Mouse (Mus musculus) small intestine, adult 10 weeks (tissue): ENCODE results near the gene Ctxn2. TPM values are rescaled to one million over a fixed set of nuclear protein-coding genes. Genes with fewer than 3 reads are reported as not detected.

Experiments used
- polyA plus RNA-seq: library from polyadenylated mRNA; stranded (reverse); fragments of 350-450 nt; fragmentation: Illumina TruSeq; extraction: RNeasy Lipid Tissue Mini Kit (QIAGEN cat#74804); gene quantifications from one replicate; pipeline ENCODE4 v1.2.3, GENCODE M21; 2014; ENCODE audit warnings: low replicate concordance

Gene Ctxn2
- polyA plus RNA-seq: not detected

DNA sequence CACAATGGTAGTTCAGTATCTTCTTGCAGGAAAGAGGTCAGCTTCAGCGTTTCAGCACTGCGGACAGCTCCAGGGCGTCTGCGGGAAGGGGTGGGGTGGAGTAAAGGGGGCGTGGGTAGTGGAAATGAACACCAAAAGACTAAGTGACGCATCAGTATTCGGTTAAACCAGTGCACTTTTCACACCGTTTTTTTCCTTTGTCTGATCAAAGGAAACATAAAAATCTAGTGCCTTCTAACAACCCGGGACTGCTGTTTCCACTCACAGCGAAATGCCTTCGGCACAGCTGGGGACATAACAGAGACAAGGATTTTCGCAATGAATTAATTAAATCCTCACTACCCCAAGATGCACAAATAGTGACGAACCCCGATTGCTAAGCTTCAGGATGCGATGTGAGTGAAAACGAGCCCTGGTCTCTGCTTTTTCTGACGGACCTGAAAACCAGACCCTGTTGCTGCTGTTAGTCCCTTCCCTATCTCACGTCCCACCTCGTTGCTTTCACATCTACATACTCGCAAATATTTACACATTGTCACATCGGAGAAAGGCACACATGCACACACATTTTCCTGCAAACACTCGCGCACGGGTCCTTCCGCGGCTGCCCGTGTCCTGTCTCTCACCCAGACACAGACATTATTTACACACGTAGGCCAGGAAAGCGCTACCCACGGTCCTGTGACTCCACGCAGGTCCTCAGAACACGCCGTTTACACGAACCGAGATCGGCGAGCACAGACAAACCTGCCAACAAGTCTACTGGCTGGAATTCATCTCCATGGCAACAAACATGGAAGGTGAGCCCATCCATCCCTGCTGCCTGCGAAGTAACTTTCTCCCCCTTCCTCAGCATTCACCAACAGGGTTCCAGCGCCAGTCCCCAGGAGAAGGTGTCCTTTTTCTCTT, at the start of gene Ctxn2:
TSS of gene Ctxn2 (plus strand) at position 790 of the 909 bp plus-strand sequence.

GRCm38 (mm10) chr2:125123477-125123852, 13.0 kb upstream of the Ctxn2 start, which contains the start of gene Myef2:
Myef2 (minus strand) TSS chr2:125123661.

GRCm38 (mm10) chr2:125152388-125152787, 15.9 kb downstream of the Ctxn2 start, which contains the start of gene Slc12a1:
Slc12a1 (plus strand) TSS chr2:125152505.

Other genes starting within 250 kb of the Ctxn2 start
- gene Slc24a5, start 68.6 kb upstream of the Ctxn2 start, polyA plus RNA-seq: 0.56 TPM
- gene Myef2, start 13.0 kb upstream of the Ctxn2 start, polyA plus RNA-seq: 26.9 TPM
- gene Slc12a1, start 15.8 kb downstream of the Ctxn2 start, polyA plus RNA-seq: 0.15 TPM
- 13.5 TPM for gene Dut, start 110.5 kb downstream of the Ctxn2 start, polyA plus RNA-seq